Mouse (Mus musculus): Measurements from ENCODE around the gene Myh14. TPM values are rescaled to one million over a fixed set of nuclear protein-coding genes. Genes with fewer than 3 reads are reported as not detected.

The Myh14 gene
- polyA plus RNA-seq, 2 experiments, result 2.5 to 3.7 TPM

DNA sequence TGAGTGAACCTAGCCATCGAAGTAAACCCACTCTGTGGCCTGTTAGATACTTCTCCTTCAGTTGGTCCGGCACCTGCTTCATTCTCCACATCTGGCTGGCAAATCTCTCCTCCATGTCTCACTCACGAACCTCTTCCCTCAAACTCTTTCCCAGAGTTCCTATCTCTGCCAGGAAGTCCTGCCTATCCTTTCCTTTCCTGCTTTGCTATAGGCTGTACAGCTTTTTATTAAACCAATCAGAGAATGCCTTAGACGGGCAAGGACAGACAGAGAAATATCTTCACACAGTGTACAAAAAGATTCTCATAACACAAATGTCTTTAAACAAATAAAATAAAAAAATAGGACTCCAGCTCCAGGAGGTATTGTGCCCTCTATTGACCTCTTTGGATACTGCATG lies 34.4 kb upstream of the Myh14 start:
- H3K4me2 ChIP-seq (replicated peaks; ENCODE audit: low read depth, low read length, severe bottlenecking), result no peak overlapping the region
- no peaks in the 10 kb centered on the region for H3K36me3 ChIP-seq (ENCODE audit: control insufficient read depth, insufficient read depth, low read length)
- H3K4me3 ChIP-seq (replicated peaks; ENCODE audit: low read length), result no peak overlapping the region
- no peak for ATAC-seq (ENCODE audit: low FRiP score, low read depth)
- TF ChIP-seq POLR2A (IDR thresholded peaks at IDR 0.05; ENCODE audit: borderline replicate concordance, extremely low read depth, insufficient read depth, insufficient read length), result no peak
- H3K27me3 ChIP-seq (ENCODE audit: control insufficient read depth, insufficient read depth, low read length), result no peaks in the 10 kb centered on the region
- no peak overlapping the region for H3K9ac ChIP-seq (ENCODE audit: low read depth, low read length, severe bottlenecking)
- H3K4me1 ChIP-seq (ENCODE audit: control insufficient read depth, insufficient read depth, low read length), result no peaks in the 10 kb centered on the region
- H3K9me3 ChIP-seq (ENCODE audit: control insufficient read depth, low read length), result no peaks in the 10 kb centered on the region
- WGBS, result 83% methylated on average over 4 of the region's 4 CpGs
- H3K27ac ChIP-seq (replicated peaks; ENCODE audit: low read depth, low read length), result no peak overlapping the region
- DNase-seq (ENCODE audit: low spot score), result no peak

- H3K4me1 ChIP-seq (ENCODE audit: control insufficient read depth, insufficient read depth, low read length), result no peaks in the 10 kb centered on the region
- no peak overlapping the region for H3K4me3 ChIP-seq (replicated peaks; ENCODE audit: low read length)
- WGBS, result 54% methylated on average over 3 of the region's 3 CpGs
- H3K36me3 ChIP-seq (ENCODE audit: control insufficient read depth, insufficient read depth, low read length), result no peaks in the 10 kb centered on the region
- H3K9ac ChIP-seq (ENCODE audit: low read depth, low read length, severe bottlenecking), result no peak overlapping the region
- H3K9me3 ChIP-seq (ENCODE audit: control insufficient read depth, low read length), result no peaks in the 10 kb centered on the region
- DNase-seq (ENCODE audit: low spot score) (no peak), ATAC-seq (ENCODE audit: low FRiP score, low read depth) (no peak)
- no peaks in the 10 kb centered on the region for H3K27me3 ChIP-seq (ENCODE audit: control insufficient read depth, insufficient read depth, low read length)
- no peak overlapping the region for H3K4me2 ChIP-seq (replicated peaks; ENCODE audit: low read depth, low read length, severe bottlenecking)
- TF ChIP-seq POLR2A (IDR thresholded peaks at IDR 0.05; ENCODE audit: borderline replicate concordance, extremely low read depth, insufficient read depth, insufficient read length), result no peak
- no peak overlapping the region for H3K27ac ChIP-seq (replicated peaks; ENCODE audit: low read depth, low read length)
These were observed 33.7 kb upstream of the Myh14 start for GRCm38 (mm10) chr7:44704363-44704762.

GRCm38 (mm10) chr7:44702985-44703384 lies 32.3 kb upstream of the Myh14 start:
- H3K9me3 ChIP-seq (ENCODE audit: control insufficient read depth, low read length), result no peaks in the 10 kb centered on the region
- no peak overlapping the region for H3K4me3 ChIP-seq (replicated peaks; ENCODE audit: low read length)
- TF ChIP-seq POLR2A (IDR thresholded peaks at IDR 0.05; ENCODE audit: borderline replicate concordance, extremely low read depth, insufficient read depth, insufficient read length), result no peak
- ATAC-seq (ENCODE audit: low FRiP score, low read depth) (no peak), DNase-seq (ENCODE audit: low spot score) (no peak)
- H3K4me2 ChIP-seq (replicated peaks; ENCODE audit: low read depth, low read length, severe bottlenecking), result no peak overlapping the region
- no peaks in the 10 kb centered on the region for H3K27me3 ChIP-seq (ENCODE audit: control insufficient read depth, insufficient read depth, low read length)
- no peaks in the 10 kb centered on the region for H3K36me3 ChIP-seq (ENCODE audit: control insufficient read depth, insufficient read depth, low read length)
- 78% methylated on average over 8 of the region's 8 CpGs for WGBS
- H3K4me1 ChIP-seq (ENCODE audit: control insufficient read depth, insufficient read depth, low read length), result no peaks in the 10 kb centered on the region
- H3K9ac ChIP-seq (ENCODE audit: low read depth, low read length, severe bottlenecking), result no peak overlapping the region
- H3K27ac ChIP-seq (replicated peaks; ENCODE audit: low read depth, low read length), result no peak overlapping the region

GRCm38 (mm10) chr7:44701921-44702320 lies 31.3 kb upstream of the Myh14 start:
- peak; percentile 53 for DNase-seq (ENCODE audit: low spot score)
- Histone ChIP-seq H3K27me3 (ENCODE audit: control insufficient read depth, insufficient read depth, low read length) (no peaks in the 10 kb centered on the region), H3K4me1 (ENCODE audit: control insufficient read depth, insufficient read depth, low read length) (peaks cover 5% of the 10 kb centered on the region; the same call in 1 of the 2 replicates), H3K27ac (replicated peaks; ENCODE audit: low read depth, low read length) (no peak overlapping the region), H3K9ac (ENCODE audit: low read depth, low read length, severe bottlenecking) (no peak overlapping the region), H3K9me3 (ENCODE audit: control insufficient read depth, low read length) (no peaks in the 10 kb centered on the region), H3K36me3 (ENCODE audit: control insufficient read depth, insufficient read depth, low read length) (no peaks in the 10 kb centered on the region), H3K4me2 (replicated peaks; ENCODE audit: low read depth, low read length, severe bottlenecking) (no peak overlapping the region), H3K4me3 (replicated peaks; ENCODE audit: low read length) (no peak overlapping the region)
- 9% methylated on average over 6 of the region's 6 CpGs for WGBS
- TF ChIP-seq POLR2A (IDR thresholded peaks at IDR 0.05; ENCODE audit: borderline replicate concordance, extremely low read depth, insufficient read depth, insufficient read length), result no peak
- 0 out of 2 replicates have a peak, but pooled peaks have one; percentile 21 for ATAC-seq (ENCODE audit: low FRiP score, low read depth)

DNA sequence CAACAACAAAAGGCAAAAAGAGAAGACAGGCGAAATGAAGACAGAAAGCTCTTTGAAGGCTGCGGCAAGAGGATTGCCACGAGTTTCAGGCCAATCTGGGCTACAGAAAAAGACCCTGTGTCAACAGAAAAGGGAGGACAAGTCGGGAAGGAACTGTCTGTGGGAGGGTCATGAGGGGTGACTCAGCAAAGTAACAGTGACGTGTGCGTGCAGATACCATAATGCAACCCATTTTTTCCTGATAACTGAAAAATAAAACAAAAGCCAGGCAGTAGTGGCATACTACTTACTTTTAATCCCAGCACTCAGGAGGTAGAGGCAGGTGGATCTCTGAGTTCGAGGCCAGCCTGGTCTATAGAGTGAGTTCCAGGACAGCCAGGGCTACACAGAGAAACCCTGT lies 27.3 kb upstream of the Myh14 start:
- Histone ChIP-seq H3K4me3 (replicated peaks; ENCODE audit: low read length) (no peak overlapping the region), H3K36me3 (ENCODE audit: control insufficient read depth, insufficient read depth, low read length) (no peaks in the 10 kb centered on the region), H3K27me3 (ENCODE audit: control insufficient read depth, insufficient read depth, low read length) (no peaks in the 10 kb centered on the region), H3K27ac (replicated peaks; ENCODE audit: low read depth, low read length) (no peak overlapping the region), H3K9me3 (ENCODE audit: control insufficient read depth, low read length) (no peaks in the 10 kb centered on the region), H3K4me2 (replicated peaks; ENCODE audit: low read depth, low read length, severe bottlenecking) (no peak overlapping the region), H3K9ac (ENCODE audit: low read depth, low read length, severe bottlenecking) (no peak overlapping the region), H3K4me1 (ENCODE audit: control insufficient read depth, insufficient read depth, low read length) (peaks cover 8% of the 10 kb centered on the region; the same call in 1 of the 2 replicates)
- no peak for TF ChIP-seq POLR2A (IDR thresholded peaks at IDR 0.05; ENCODE audit: borderline replicate concordance, extremely low read depth, insufficient read depth, insufficient read length)
- WGBS, result 64% methylated on average over 7 of the region's 7 CpGs
- ATAC-seq (ENCODE audit: low FRiP score, low read depth), result no peak
- DNase-seq (ENCODE audit: low spot score), result no peak

Measured in limb, embryonic 14.5 days (tissue).